16 mouse cellular contexts compared by ENCODE assay signal in the genomic region with DNA sequence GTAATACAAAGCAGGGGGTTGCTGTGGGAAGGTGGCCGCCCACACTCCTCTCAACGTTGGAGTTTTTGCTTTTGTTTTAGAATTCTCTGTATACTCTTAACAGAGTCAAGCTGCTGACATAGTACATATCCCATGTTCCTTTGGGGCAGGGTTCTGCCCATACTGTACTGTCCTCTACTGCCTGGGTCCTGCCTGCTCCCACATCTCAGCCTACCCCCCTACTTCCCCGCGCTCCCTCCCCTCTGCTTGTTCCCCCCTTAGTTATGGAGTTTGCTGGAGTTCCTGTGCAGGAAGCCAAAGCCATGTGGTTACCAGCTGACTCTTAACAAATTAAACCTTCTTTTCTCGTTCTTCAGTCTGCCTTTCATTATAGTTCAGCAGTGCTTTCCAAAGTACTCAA.
"Had no signal": no experiment of that assay in that cellular context is flagged by ENCODE, and none has a peak within 500 bp of the region (broad histone marks: within the 10 kb centered on the region; RNA-seq: fewer than 3 reads in every experiment).

No protein-coding gene starts in this region.

- H3K9me3 ChIP-seq: liver, embryonic 15.5 days; lung, embryonic 15.5 days; megakaryocyte, embryonic 14.5 days; midbrain, embryonic 15.5 days; neural tube, embryonic 12.5 days had no signal

- DNase-seq: kidney, adult 9 months; kidney, postnatal 36 days; left cerebral cortex, postnatal 4 days; lung, postnatal 14 days; thymus, adult 2 months; thymus, postnatal 25 days had no signal

- H3K9ac ChIP-seq: liver, embryonic 15.5 days; lung, embryonic 15.5 days; midbrain, embryonic 15.5 days; neural tube, embryonic 12.5 days had no signal

- H3K4me3 ChIP-seq: layer of hippocampus, adult 2 months; liver, embryonic 15.5 days; lung, embryonic 15.5 days; megakaryocyte, embryonic 14.5 days; midbrain, embryonic 15.5 days; neural tube, embryonic 12.5 days had no signal

- H3K4me1 ChIP-seq: liver, embryonic 15.5 days; lung, embryonic 15.5 days; midbrain, embryonic 15.5 days; neural tube, embryonic 12.5 days had no signal

- H3K4me2 ChIP-seq: liver, embryonic 11.5 days; liver, embryonic 15.5 days; lung, embryonic 15.5 days; midbrain, embryonic 11.5 days; midbrain, embryonic 15.5 days; neural tube, embryonic 12.5 days had no signal

- H3K27ac ChIP-seq: kidney, postnatal 0 days; layer of hippocampus, adult 2 months; liver, embryonic 15.5 days; lung, embryonic 15.5 days; macrophage; midbrain, embryonic 15.5 days; neural tube, embryonic 12.5 days had no signal

- H3K27me3 ChIP-seq: liver, embryonic 15.5 days; lung, embryonic 15.5 days; megakaryocyte, embryonic 14.5 days; midbrain, embryonic 15.5 days; neural tube, embryonic 12.5 days had no signal

- ATAC-seq: midbrain, embryonic 15.5 days had no signal
